Mouse (Mus musculus): ENCODE measurements around the gene Abcc10. TPM values are rescaled to one million over a fixed set of nuclear protein-coding genes. Genes with fewer than 3 reads are reported as not detected.
A peak's percentile ranks its signal among the peaks of the same experiment; 100 is the strongest.

The Abcc10 gene
- polyA plus RNA-seq, 1 experiment, result 2.7 TPM

DNA sequence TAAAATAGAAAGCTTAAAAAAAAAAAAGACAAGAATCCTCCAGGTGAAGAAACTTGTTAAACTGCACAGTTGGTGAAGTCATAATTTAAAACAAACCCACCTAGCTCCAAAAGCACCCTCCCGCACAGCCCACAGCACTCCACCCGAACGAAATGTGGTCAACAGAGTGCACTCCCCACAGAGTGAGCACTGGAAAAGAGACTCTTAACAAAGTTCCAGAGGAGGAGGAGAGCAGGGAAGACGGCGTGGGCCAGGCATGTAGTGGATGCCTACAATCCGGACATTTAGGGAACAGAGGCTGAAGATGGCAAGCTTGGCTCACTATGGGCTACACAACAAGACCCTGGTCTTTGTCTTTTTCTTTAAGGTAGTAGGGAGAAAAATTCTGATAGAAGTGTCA, 53.1 kb downstream of the Abcc10 start:
- H3K4me3 ChIP-seq (ENCODE audit: insufficient read depth, low read depth, low read length), result no peak overlapping the region
- H3K4me1 ChIP-seq (ENCODE audit: control insufficient read depth, insufficient read depth, insufficient read length, low read length), result peaks cover 9% of the 10 kb centered on the region; the same call in 1 of the 2 replicates
- H3K27ac ChIP-seq (replicated peaks; ENCODE audit: low read depth, low read length), result no peak overlapping the region

DNA sequence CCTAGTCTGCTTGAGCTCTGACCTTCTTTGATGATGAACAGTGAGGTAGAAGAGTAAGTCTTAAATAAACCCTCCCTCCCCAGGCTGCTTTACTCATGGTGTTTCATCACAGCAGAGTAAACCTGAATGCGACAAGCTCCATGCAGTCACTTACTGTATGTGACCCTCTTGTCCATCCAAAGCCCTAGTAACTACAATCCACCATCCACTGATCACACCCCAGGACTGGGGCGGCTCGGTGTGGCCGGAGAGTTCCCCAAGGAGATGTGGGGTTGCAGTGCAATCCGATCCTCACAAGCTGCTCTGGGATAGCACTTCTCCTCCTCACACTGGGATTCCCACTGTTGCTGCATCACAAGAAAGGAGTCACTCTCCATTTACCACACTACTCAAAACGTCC, 53.7 kb downstream of the Abcc10 start:
- H3K4me1 ChIP-seq (ENCODE audit: control insufficient read depth, insufficient read depth, insufficient read length, low read length), result peaks cover 9% of the 10 kb centered on the region; the same call in 1 of the 2 replicates

DNA sequence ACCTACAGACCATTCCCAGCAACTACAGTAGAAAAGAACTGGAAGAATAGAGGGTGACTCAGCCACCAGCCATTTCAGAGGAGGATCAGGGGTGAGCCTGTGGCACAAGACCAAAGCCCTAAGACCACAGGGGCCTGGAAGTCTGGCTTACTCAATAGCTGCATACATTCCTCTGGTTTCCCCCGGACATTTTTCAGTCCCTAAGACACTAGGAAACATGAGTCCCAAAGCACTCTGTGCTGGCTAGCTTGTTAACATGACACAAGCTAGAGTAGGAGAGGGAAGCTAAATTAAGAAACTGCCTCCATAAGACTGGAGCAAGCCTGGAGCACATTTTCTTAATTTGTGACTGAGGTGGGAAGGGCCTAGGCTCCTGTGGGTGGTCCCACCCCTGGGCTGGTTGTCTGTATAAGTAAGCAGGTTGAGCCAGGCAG, 54.3 kb downstream of the Abcc10 start:
- H3K27ac ChIP-seq (replicated peaks; ENCODE audit: low read depth, low read length), result no peak overlapping the region
- no peak overlapping the region for H3K4me3 ChIP-seq (ENCODE audit: insufficient read depth, low read depth, low read length)
- peaks cover 9% of the 10 kb centered on the region; the same call in 1 of the 2 replicates for H3K4me1 ChIP-seq (ENCODE audit: control insufficient read depth, insufficient read depth, insufficient read length, low read length)

More for the DNA sequence above, 53.7 kb downstream of the Abcc10 start:
- no peak overlapping the region for H3K27ac ChIP-seq (replicated peaks; ENCODE audit: low read depth, low read length)
- H3K4me3 ChIP-seq (ENCODE audit: insufficient read depth, low read depth, low read length), result no peak overlapping the region

DNA sequence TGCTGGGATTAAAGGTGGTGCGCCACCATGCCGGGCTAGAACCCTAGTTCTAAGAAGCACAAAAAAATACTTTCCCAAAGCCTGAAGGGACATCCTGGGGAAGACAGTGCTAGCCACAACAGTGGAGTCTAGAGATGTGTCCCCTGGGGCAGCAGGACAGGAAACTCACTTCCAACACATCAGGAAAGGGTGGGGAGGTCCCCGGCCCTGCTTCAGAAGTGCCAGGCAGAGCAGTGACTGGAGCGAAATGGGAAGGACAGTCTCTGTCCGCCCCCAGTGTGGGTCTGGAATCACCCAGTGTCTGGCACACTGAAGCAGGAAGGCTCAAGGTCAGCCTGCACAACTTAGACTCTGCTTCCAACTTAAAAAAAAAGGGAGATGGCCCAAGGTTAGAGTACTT, 55.5 kb downstream of the Abcc10 start:
- Histone ChIP-seq H3K4me1 (ENCODE audit: control insufficient read depth, insufficient read depth, insufficient read length, low read length) (peaks cover 9% of the 10 kb centered on the region; the same call in 1 of the 2 replicates), H3K27ac (replicated peaks; ENCODE audit: low read depth, low read length) (peak overlapping the region; percentile 27; the same call in 1 of the 2 replicates), H3K4me3 (ENCODE audit: insufficient read depth, low read depth, low read length) (no peak overlapping the region)

DNA sequence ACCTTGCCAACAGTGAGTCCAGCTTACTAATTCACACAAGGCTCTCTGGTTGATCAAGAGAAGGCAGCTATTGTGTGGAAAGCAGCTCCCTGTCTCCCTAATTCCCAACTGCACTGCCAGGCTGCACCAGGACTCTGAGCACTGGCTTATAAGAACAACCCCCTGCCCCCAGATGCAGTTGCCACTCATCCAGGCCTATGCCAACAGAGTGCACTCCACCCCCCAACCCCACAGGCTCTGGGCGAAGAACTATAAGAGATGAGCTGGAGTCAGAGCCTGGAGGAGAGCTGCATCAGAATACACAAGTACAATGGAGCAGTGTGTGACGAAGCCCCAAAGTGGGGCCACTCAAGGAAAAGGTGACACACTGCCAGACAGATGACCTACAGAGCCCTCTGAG, 56.1 kb downstream of the Abcc10 start:
- H3K4me1 ChIP-seq (ENCODE audit: control insufficient read depth, insufficient read depth, insufficient read length, low read length), result peaks cover 9% of the 10 kb centered on the region; the same call in 1 of the 2 replicates
- H3K27ac ChIP-seq (replicated peaks; ENCODE audit: low read depth, low read length), result peak overlapping the region; percentile 27; the same call in 1 of the 2 replicates
- H3K4me3 ChIP-seq (ENCODE audit: insufficient read depth, low read depth, low read length), result no peak overlapping the region

DNA sequence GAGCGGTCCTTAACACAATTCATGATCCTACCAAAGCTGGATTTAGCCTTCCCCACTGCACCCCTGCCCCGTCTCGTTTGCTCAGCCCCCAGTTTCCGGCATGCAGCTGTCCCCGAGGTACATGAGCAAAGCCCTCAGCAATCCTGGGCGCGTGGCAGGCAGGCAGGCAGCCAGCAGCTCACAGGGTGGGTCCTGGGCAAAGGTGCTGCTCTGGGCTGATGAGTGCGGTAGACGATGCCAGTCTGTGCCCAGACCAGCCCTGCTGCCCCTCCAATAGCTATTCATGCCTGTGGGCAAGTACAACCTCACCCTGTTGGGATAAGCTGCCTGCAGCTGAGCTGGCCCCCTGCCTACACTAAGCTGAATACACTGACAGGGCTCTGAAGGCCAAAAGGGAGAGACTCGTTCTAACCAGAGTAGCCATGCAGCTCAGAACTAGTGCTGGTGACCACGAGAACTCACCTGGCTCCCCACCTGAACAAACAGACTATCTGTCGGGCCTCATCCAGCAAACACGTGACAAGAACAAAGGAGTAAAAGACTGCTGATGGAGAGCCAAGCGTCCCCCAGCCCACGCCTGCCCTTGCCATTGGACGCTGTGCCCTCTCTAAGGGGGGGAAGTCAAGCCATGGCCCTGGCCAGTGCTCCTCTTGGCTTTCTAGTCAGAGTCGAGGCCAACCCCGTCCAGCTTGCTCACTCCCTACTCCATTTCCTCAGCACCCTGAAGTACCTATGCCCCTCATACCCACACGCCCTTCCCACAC, 58.2 kb downstream of the Abcc10 start:
- Histone ChIP-seq H3K4me1 (ENCODE audit: control insufficient read depth, insufficient read depth, insufficient read length, low read length) (peaks cover 9% of the 10 kb centered on the region; the same call in 1 of the 2 replicates), H3K4me3 (ENCODE audit: insufficient read depth, low read depth, low read length) (no peak overlapping the region), H3K27ac (replicated peaks; ENCODE audit: low read depth, low read length) (no peak overlapping the region)

DNA sequence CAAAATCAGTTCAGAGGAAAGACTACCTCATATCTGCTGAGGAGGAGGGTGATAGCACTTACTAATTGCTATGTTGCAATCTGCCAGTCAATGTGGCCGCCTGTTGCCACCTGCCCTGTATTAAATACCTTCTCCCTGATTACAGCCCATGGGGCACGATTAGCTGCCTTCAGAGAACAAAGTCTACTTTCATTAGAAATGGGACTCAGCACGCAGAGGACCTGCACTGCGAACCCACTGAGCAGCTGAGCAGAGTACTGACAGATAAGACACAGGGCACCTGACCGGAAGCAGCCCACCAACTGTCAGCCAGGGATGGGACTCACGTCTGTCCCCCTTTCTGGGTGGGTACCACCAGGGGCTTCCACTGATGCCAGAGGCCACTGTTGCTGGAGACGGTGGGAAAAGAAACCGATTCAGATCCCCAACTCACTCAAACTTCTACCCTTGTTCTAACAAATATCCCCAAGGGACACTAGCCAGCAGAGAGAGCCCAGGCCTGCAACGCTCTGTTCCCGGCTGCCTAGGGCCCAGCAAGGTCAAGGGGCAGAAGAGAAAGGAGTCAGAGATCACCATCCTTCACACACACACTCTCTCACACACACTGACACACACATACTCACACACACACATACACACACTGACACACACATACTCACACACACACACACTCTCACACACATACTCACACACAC, 60.0 kb downstream of the Abcc10 start:
- 0 out of 2 replicates have a peak overlapping the region, but pooled peaks have one; percentile 4 for H3K27ac ChIP-seq (replicated peaks; ENCODE audit: low read depth, low read length)
- peaks cover 4% of the 10 kb centered on the region; the same call in 1 of the 2 replicates for H3K4me1 ChIP-seq (ENCODE audit: control insufficient read depth, insufficient read depth, insufficient read length, low read length)
- no peak overlapping the region for H3K4me3 ChIP-seq (ENCODE audit: insufficient read depth, low read depth, low read length)

DNA sequence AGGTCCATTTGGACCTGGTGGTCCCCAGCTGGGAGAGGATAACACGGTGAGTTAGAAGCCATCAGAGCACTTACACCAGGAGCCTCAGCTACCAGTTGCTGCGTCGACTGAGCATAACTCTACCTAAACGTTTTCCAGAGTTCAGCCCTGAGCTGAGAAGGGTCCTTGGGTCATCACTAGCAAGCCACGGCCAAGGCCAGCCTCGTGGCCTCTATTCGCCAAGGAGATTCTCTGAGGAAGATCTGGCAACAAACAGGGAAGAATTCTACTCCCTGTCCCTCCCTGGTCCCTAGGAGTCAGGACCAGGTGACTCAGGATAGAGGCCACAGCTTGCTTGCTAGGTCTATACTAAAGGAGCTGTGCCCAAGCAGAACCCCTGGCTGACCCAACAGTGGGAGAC, 60.6 kb downstream of the Abcc10 start:
- H3K27ac ChIP-seq (replicated peaks; ENCODE audit: low read depth, low read length), result no peak overlapping the region
- no peaks in the 10 kb centered on the region for H3K4me1 ChIP-seq (ENCODE audit: control insufficient read depth, insufficient read depth, insufficient read length, low read length)
- no peak overlapping the region for H3K4me3 ChIP-seq (ENCODE audit: insufficient read depth, low read depth, low read length)

DNA sequence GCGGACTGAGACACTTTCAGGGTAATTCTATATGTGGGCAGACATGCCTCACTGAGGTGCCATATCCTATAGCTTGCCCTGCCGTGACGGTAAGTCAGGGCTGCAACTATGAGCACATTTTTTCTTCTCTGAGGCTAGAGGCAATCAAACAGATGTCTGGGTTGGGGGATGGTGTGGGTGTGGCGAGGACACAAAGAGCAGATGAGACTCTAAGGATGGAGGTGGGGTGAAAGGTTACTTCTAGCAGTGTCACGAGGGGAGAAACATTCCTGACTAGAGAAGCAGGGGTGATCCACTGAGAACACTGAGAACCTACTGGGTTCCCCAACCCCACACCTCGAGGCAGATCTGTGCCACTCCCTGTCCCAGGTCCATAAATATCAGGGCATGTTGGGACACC, 61.2 kb downstream of the Abcc10 start:
- no peak overlapping the region for H3K27ac ChIP-seq (replicated peaks; ENCODE audit: low read depth, low read length)

DNA sequence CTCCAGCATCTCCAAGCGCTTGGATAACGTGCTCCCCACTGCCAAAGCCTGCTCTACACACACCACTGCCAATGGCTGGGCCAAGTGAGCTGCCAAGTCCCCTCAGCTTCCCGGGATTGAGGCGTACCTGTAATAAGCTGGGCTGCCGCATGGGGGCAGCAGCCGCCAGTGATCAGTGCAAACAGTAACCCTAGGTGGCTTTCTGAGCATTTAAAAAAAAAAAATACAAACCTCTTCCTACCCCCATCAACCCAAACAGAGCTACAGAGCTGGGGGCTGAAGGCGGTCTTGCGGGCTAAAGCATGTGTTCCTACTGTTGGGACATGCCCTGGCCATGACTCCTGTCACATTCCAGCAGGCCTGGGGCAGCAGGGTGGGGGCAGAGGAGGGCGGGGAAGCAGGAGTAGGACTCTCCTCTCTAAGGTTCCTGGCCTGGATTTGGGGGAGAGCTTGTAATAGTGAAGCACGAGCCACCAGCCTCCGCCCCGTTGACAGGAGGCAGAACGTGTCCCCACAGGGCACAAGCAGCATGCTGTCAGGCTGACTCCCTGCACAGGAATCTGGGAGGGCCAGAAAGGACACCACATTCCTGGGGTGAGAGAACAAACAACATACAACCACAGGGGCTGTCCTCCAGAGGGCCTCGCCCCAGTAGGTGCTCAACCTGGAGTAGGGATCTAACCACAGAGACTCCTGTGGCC, 62.1 kb downstream of the Abcc10 start:
- Histone ChIP-seq H3K27ac (replicated peaks; ENCODE audit: low read depth, low read length) (no peak overlapping the region), H3K4me3 (ENCODE audit: insufficient read depth, low read depth, low read length) (no peak overlapping the region), H3K4me1 (ENCODE audit: control insufficient read depth, insufficient read depth, insufficient read length, low read length) (no peaks in the 10 kb centered on the region)

More for the DNA sequence above, 61.2 kb downstream of the Abcc10 start:
- no peaks in the 10 kb centered on the region for H3K4me1 ChIP-seq (ENCODE audit: control insufficient read depth, insufficient read depth, insufficient read length, low read length)
- H3K4me3 ChIP-seq (ENCODE audit: insufficient read depth, low read depth, low read length), result no peak overlapping the region

DNA sequence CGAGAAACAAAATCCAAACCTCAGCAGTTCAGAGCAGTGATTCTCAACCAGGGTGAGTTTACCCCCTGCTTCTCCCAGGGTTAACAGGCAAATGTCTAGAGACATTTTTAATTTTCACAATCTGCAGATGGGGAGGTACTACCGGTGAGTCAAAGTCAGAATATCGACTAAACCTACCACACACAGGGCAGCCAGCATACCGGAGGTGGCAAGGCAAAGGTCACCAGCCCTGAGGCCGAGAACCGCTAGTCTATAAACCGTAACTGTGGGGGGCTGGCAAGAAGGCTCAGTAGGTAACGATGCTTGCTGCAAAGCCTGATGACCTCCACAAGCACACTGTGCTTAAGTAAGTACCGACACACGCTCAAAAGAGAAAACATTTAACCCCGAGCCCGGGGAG, 62.6 kb downstream of the Abcc10 start:
- Histone ChIP-seq H3K4me3 (ENCODE audit: insufficient read depth, low read depth, low read length) (no peak overlapping the region), H3K4me1 (ENCODE audit: control insufficient read depth, insufficient read depth, insufficient read length, low read length) (no peaks in the 10 kb centered on the region), H3K27ac (replicated peaks; ENCODE audit: low read depth, low read length) (no peak overlapping the region)

DNA sequence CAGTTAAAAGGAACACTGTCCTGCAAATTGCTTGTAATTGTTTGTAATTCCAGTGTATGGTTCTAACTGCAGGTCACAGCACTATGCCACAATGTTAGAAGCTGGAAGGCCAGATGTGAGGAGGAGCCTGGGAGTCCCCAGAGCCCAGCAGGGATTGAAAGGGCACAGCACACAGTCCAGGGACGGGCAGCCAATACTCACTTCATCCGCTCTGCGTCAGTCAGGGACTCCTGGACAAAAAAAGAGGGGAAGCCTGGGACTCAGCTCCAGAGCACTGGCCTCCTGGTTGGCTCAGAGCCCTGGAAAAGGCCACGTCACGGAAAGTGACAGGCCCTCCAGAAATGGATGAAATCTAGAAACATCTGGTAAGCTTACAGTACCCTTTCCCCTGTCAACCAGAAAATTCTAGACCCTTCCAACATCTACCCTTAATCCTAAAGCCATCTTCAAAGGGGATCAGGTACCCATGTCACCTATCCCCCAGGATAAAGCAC, 65.9 kb downstream of the Abcc10 start:
- Histone ChIP-seq H3K27ac (replicated peaks; ENCODE audit: low read depth, low read length) (0 out of 2 replicates have a peak overlapping the region, but pooled peaks have one; percentile 9), H3K4me1 (ENCODE audit: control insufficient read depth, insufficient read depth, insufficient read length, low read length) (no peaks in the 10 kb centered on the region), H3K4me3 (ENCODE audit: insufficient read depth, low read depth, low read length) (no peak overlapping the region)

DNA sequence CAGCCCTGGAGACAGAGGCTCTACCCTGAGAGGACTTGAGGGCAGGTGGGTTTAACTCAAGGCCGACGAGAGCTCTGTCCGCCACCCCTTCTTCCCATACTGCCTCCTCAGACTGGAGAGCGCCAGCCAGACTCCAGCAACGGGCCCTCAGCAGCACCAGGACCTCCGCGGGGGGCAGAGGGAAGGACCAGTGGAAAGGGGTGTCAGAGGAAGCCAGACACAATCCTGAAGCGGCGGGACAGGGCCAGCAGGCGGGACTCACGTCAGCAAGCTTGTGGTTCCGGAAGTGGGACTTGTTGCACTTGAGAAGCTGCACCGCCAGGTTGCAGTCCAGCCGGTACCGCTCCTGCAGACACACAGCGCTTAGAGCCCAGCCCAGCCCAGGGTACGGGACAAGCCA, 68.5 kb downstream of the Abcc10 start:
- Histone ChIP-seq H3K4me1 (ENCODE audit: control insufficient read depth, insufficient read depth, insufficient read length, low read length) (no peaks in the 10 kb centered on the region), H3K4me3 (ENCODE audit: insufficient read depth, low read depth, low read length) (no peak overlapping the region), H3K27ac (replicated peaks; ENCODE audit: low read depth, low read length) (no peak overlapping the region)

DNA sequence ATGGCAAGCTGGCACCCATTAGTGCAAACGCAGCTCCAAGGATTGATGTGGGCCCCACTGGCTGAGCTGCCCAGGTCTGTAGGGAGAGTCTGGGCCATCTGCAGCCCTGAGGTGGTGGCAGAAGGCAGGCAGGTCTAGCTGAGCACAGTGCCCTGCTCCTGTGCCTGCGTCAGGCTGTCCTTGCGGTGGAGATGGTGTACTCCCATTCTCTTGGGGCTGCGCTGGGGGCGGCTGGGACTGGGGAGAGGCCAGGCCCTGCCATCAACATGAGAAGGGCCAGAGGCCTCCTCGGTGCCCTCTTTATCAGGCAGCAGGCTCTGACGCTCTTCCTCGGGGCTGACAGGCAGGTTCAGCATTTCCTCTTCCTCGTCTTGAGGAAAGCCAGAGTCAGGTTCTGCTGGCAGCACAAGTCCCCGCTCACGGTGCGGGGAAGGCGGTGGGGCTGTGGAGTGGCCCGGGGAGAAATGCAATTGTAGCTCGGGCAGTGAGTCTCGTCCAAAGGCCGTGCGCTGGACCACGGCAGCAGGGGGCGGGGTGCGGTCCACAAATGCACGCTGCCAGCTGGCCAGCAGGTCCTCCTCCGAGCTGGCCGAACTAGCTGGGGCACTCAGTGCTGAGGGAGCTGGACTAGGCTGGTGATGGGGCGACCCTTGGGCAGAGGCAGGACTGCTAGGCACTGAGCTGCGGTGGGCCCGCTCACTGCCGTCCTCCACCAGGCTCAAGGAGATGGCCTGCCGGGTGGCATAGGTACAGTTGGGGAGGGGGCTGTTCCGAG, 69.7 kb downstream of the Abcc10 start:
- H3K27ac ChIP-seq (replicated peaks; ENCODE audit: low read depth, low read length), result no peak overlapping the region
- H3K4me3 ChIP-seq (ENCODE audit: insufficient read depth, low read depth, low read length), result no peak overlapping the region
- H3K4me1 ChIP-seq (ENCODE audit: control insufficient read depth, insufficient read depth, insufficient read length, low read length), result no peaks in the 10 kb centered on the region

All from brown adipose tissue, adult 24 weeks (tissue).